Mouse (Mus musculus) forebrain, embryonic 13.5 days (tissue): ENCODE data around the gene Ak3. TPM values are rescaled to one million over a fixed set of nuclear protein-coding genes. Genes with fewer than 3 reads are reported as not detected.

ENCODE experiments used
- ATAC-seq: fragments of 200-750 bp; cut with Nextera tagmentation; 2 replicates; pipeline ENCODE4 v1.8.0; 2017
- H3K27ac ChIP-seq: fragments of 300-500 bp; sonication (generic); 2 replicates; pipeline ENCODE4 v1.5.1; 2015; ENCODE audit warnings: inconsistent platforms, mild to moderate bottlenecking, moderate library complexity
- H3K27me3 ChIP-seq: fragments of 300-500 bp; sonication (generic); 2 replicates; pipeline ENCODE4 v1.6.1; 2015; ENCODE audit warnings: mild to moderate bottlenecking, inconsistent platforms
- H3K36me3 ChIP-seq: fragments of 300-500 bp; sonication (generic); 2 replicates; pipeline ENCODE4 v1.6.1; 2015; ENCODE audit warnings: mild to moderate bottlenecking, inconsistent platforms; ENCODE audit not compliant: poor library complexity, severe bottlenecking
- H3K4me1 ChIP-seq: fragments of 300-500 bp; sonication (generic); 2 replicates; pipeline ENCODE4 v1.6.1; 2015; ENCODE audit warnings: inconsistent platforms
- H3K4me2 ChIP-seq: fragments of 300-500 bp; sonication (generic); 2 replicates; pipeline ENCODE4 v1.6.1; 2015; ENCODE audit warnings: inconsistent platforms, mild to moderate bottlenecking, moderate library complexity
- H3K4me3 ChIP-seq: fragments of 300-500 bp; sonication (generic); 2 replicates; pipeline ENCODE4 v1.5.1; 2015; ENCODE audit warnings: mild to moderate bottlenecking, inconsistent platforms
- H3K9ac ChIP-seq: fragments of 300-500 bp; sonication (generic); 2 replicates; pipeline ENCODE4 v1.6.1; 2015; ENCODE audit warnings: mild to moderate bottlenecking, inconsistent platforms
- H3K9me3 ChIP-seq: fragments of 300-500 bp; sonication (generic); replicated peaks from 2 replicates; pipeline ENCODE4 v1.6.1; 2016; ENCODE audit warnings: inconsistent platforms
- WGBS: fragments of 180-500 bp; shearing (Covaris S2); methylation state at CpG from one replicate; pipeline ENCODE4 v1.1.7; 2015; 5-methylcytosine and 5-hydroxymethylcytosine counted together
- polyA plus RNA-seq: library from polyadenylated mRNA; unstranded; fragments of >200 nt; fragmentation: Nextera tagmentation; extraction: Ambion mirVana; gene quantifications from 2 replicates; pipeline ENCODE4 v1.2.1, GENCODE M21; 2015

The Ak3 gene
- polyA plus RNA-seq, 1 experiment from 2014 or later = 59.5 TPM

DNA sequence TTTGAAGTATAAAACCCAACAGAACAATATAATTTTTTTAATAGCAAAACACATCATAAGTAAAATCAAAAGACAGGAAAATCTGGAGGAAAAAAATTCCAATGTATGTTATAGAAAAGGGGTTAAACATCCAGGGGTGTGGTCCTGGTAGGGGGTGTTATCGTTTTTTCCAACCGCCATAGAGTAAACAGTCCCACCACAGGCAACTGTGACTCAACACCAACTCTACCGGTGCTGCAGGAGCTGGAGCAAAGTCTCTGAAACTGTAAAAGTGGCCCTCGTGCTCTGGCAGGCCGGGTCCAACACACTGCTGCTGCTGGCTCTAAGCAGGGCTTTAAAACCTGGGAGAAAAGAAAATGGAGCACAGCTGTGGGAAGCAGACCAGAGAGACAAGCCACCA, 11.0 kb upstream of the Ak3 start:
- Histone ChIP-seq H3K9me3 (no peaks in the 10 kb centered on the region), H3K9ac (no peak overlapping the region), H3K4me1 (no peaks in the 10 kb centered on the region), H3K36me3 (no peaks in the 10 kb centered on the region), H3K27me3 (no peaks in the 10 kb centered on the region), H3K4me2 (no peak overlapping the region), H3K27ac (no peak overlapping the region), H3K4me3 (no peak overlapping the region)
- no peak for ATAC-seq
- WGBS = 96% methylated on average over 5 of the region's 5 CpGs

DNA sequence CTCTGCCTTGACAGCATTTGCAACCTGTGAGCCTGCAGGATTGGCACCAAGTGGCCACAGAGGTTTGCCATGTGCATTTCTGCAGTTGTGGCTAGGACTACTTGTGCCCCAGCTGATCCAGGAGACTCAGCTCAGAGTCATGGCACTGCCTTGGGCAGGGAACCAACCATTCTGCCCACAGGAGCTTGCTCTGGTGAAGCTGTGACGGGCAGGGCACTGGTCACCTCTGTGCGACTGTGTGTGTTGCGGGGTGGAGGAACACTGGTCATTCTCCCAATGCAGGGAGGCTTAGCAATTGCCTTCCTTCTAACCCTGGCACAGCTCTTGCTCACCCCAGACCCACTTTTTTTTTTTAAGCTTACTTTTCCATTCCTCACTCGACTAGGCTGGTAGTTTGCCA, 7.7 kb upstream of the Ak3 start:
- H3K9me3 ChIP-seq = no peaks in the 10 kb centered on the region
- H3K27ac ChIP-seq = no peak overlapping the region
- H3K4me2 ChIP-seq = no peak overlapping the region
- H3K4me3 ChIP-seq = no peak overlapping the region
- no peaks in the 10 kb centered on the region for H3K36me3 ChIP-seq
- no peak overlapping the region for H3K9ac ChIP-seq
- ATAC-seq = no peak
- WGBS = 79% methylated on average over 4 of the region's 4 CpGs
- no peaks in the 10 kb centered on the region for H3K4me1 ChIP-seq
- no peaks in the 10 kb centered on the region for H3K27me3 ChIP-seq

DNA sequence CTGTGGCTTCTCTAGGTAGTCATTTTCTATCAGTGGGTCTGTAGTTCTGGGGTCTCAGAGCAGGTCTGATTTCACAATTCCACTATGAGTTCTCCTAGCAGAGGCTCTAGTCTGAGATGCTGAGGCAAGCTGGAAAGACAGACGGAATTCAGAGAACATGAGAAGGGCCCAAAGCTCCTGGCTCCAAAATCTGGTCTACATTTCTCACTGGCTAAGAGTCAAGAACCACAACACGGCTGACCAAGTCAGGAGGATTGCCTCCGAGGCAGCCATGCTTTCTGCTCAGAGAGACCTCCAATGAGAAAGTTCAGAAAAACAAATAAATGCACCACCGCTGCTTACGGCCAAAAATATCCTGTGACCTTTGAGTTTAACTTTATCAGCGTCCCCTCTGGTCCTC, 6.8 kb upstream of the Ak3 start:
- 82% methylated on average over 6 of the region's 6 CpGs for WGBS

DNA sequence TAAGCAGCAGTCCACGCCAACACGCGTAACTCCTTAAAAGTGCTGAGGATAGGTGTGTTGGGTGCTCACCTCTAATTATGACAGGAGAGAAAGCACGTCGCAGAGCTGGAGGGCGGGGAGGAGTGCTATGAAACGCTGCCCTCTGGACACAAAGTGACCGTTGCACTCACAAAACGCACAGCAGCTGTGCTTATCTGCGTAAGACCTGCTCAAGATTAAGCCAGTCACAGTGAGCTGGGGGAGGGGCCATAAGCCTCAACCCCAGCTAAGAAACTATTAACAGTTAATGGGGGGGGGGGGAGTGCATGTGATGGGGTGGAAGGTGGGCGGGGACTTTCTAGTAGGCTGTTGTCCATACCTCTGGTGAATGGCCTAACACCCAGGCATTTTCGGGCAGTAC, 5.0 kb upstream of the Ak3 start:
- Histone ChIP-seq H3K4me1 (no peaks in the 10 kb centered on the region), H3K9me3 (no peaks in the 10 kb centered on the region), H3K27ac (no peak overlapping the region), H3K27me3 (peaks cover 8% of the 10 kb centered on the region; the same call in 1 of the 2 replicates), H3K4me2 (no peak overlapping the region), H3K4me3 (no peak overlapping the region), H3K36me3 (no peaks in the 10 kb centered on the region), H3K9ac (no peak overlapping the region)
- WGBS = 91% methylated on average over 12 of the region's 12 CpGs
- no peak for ATAC-seq

More for the DNA sequence above, 6.8 kb upstream of the Ak3 start:
- Histone ChIP-seq H3K27ac (no peak overlapping the region), H3K4me2 (no peak overlapping the region), H3K4me1 (no peaks in the 10 kb centered on the region), H3K27me3 (no peaks in the 10 kb centered on the region), H3K9ac (no peak overlapping the region), H3K4me3 (no peak overlapping the region), H3K9me3 (no peaks in the 10 kb centered on the region), H3K36me3 (no peaks in the 10 kb centered on the region)
- no peak for ATAC-seq

DNA sequence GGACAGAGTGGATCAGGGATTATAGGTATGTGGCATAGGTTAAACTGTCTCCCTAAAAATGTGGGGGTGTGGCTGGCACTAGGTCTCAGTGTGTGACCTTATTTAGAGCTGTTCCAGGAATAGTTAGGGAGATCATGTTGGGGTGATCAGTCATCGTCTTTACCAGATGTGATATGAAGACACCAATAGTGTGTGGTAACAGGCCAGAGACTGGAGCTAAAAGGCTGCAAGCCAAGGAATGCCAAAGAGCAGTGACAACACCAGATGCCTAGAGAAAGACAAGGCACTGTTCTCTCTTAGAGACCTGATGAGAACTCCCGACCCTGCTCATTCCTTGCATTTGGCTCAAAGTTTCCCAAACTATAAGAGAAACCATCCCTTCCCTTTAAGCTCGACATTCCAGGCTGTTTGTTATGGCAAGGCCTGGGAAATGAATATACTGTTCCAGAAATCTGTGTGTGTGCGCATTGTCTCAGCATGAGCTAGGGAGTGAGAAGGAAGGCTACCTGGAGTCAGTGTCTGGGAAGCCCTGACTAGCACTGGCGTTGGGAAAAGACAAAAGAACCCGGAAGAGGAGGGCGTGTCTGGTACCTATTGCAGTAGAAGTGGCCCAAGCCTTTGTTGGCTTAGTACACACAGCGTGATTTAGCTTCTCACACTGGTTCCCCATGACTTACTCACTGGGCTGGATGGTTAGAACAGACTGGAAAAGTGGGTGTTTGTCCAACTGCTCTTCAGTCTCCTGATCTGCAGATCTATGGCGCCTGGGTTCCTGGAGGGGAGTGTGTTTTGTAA, 2.6 kb upstream of the Ak3 start:
- Histone ChIP-seq H3K27me3 (peaks cover 8% of the 10 kb centered on the region; the same call in 1 of the 2 replicates), H3K4me1 (peaks cover 12% of the 10 kb centered on the region), H3K4me2 (no peak overlapping the region), H3K36me3 (no peaks in the 10 kb centered on the region), H3K9me3 (no peaks in the 10 kb centered on the region), H3K9ac (no peak overlapping the region), H3K27ac (no peak overlapping the region), H3K4me3 (no peak overlapping the region)
- 79% methylated on average over 9 of the region's 9 CpGs for WGBS
- ATAC-seq = no peak

DNA sequence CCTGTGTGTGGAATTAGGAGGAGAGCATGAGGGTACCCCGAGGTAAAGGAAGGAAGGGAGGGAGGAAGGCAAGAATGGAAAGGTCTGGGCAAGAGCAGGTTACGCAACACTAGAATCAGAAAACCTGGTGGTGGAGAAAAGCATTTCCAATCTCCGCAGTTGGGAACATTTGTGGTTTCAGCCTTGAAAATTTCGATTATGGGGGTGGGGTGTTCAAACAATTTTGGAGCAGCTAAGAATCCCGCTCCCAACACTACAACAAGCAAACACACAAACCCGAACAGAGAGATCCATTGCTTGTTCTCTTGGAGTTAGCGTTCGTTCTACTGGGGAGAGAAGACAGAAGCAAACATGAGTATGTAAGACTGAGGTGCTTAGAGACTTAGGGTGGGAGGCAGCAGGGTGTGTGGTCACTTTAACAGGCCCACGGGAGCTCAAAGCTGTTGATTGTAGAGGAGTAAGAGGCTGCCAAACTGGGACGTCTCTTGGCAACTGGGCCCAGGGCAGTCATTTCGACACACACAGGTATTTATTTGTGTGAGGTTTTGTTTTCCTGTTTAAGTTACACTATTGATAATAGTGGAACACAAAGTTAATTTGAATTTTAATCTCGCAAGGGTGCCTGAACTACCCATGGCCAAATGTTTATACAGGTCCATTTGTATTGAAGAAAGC, 1.8 kb upstream of the Ak3 start:
- H3K36me3 ChIP-seq = no peaks in the 10 kb centered on the region
- H3K27me3 ChIP-seq = peaks cover 8% of the 10 kb centered on the region; the same call in 1 of the 2 replicates

DNA sequence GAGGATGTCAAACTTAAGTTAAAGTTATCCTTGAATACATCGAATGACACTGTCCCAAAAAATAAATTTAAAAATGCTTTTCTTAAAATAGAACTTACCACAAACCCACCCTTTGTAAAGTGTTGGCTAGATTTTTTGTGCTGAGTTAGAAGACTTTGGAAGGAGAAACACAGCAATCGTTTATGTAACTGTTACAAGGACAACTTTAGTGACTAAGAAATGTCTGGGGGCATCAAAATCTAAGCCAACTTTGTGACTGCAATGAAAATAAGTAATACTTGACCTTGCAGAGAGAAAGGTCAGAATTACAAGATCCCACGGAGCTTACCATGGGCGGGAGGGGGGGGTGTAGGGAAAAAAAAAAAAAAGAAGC, 814 bp downstream of the Ak3 start:
- peak overlapping the region; percentile 74 for H3K4me2 ChIP-seq
- ATAC-seq = no peak
- H3K4me3 ChIP-seq = peak overlapping the region; percentile 62
- H3K9ac ChIP-seq = peak overlapping the region; percentile 84
- H3K4me1 ChIP-seq = peaks cover 25% of the 10 kb centered on the region
- WGBS = 31% methylated on average over 4 of the region's 4 CpGs
- no peaks in the 10 kb centered on the region for H3K36me3 ChIP-seq
- no peaks in the 10 kb centered on the region for H3K9me3 ChIP-seq
- H3K27ac ChIP-seq = 0 out of 2 replicates have a peak overlapping the region, but pooled peaks have one; percentile 52
- H3K27me3 ChIP-seq = peaks cover 8% of the 10 kb centered on the region; the same call in 1 of the 2 replicates

More for the DNA sequence above, 1.8 kb upstream of the Ak3 start:
- H3K4me3 ChIP-seq = no peak overlapping the region
- 77% methylated on average over 12 of the region's 12 CpGs for WGBS
- H3K4me2 ChIP-seq = no peak overlapping the region
- H3K27ac ChIP-seq = no peak overlapping the region
- no peaks in the 10 kb centered on the region for H3K9me3 ChIP-seq
- peaks cover 19% of the 10 kb centered on the region for H3K4me1 ChIP-seq
- H3K9ac ChIP-seq = no peak overlapping the region
- ATAC-seq = no peak

DNA sequence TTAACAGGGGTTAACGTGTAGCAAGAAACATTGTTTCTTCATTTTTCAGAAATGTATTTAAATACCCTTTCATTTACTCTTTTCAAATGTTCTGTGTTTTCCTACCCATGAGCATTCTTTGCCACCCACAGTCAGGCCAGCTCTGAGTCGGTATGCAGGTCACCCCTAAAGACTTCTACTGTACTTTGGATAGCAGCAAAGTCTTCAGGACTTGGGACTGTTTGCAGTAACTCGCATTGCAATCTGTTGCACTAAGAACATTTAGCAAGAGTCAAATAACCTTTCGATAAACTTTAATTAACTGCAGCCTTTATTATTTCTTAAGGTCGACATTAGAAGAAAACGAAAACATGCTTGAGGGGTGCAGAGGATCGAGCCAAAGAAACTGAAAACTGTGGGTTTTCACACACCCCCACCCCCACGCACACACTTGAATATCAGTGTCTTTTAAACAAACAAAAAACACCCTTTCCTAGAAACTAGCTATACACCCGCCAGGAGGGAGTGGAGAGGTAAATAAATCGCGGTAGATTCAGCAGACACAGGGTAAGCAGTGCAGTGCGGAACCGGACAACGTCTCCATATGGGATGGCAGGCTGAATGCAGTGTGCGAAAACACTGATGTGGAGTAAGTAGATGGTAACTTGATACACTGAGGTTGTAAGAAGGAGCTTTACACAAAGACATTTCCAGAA, 1.7 kb downstream of the Ak3 start:
- ATAC-seq = no peak
- no peaks in the 10 kb centered on the region for H3K36me3 ChIP-seq
- H3K9me3 ChIP-seq = no peaks in the 10 kb centered on the region
- H3K4me2 ChIP-seq = peak overlapping the region; percentile 74
- peak overlapping the region; percentile 62 for H3K4me3 ChIP-seq
- H3K9ac ChIP-seq = peak overlapping the region; percentile 37; the same call in 1 of the 2 replicates
- 39% methylated on average over 15 of the region's 15 CpGs for WGBS
- peaks cover 8% of the 10 kb centered on the region; the same call in 1 of the 2 replicates for H3K27me3 ChIP-seq
- peaks cover 25% of the 10 kb centered on the region for H3K4me1 ChIP-seq
- no peak overlapping the region for H3K27ac ChIP-seq

DNA sequence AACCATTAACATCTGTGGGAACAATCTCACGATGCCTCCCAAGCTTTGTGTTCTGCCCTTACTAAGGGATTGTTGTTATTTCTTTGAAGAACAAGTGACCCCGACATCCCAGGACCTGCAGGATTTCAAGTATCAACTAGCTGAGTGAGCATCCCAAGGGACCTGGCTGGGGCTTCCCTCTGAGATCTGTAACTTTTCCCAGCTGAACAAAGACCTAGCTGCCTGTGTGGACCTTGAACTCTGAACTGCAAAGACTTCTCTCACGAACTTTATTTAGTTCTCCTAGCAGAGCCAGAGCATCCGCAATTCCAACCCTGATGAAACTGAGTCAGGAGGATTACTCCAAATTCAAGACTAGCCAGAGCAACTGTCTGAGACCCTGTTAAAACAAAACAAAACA, 2.4 kb downstream of the Ak3 start:
- Histone ChIP-seq H3K9ac (no peak overlapping the region), H3K4me3 (no peak overlapping the region), H3K27me3 (peaks cover 8% of the 10 kb centered on the region; the same call in 1 of the 2 replicates), H3K4me2 (peak overlapping the region; percentile 74), H3K36me3 (no peaks in the 10 kb centered on the region), H3K4me1 (peaks cover 25% of the 10 kb centered on the region), H3K27ac (no peak overlapping the region), H3K9me3 (no peaks in the 10 kb centered on the region)
- ATAC-seq = no peak
- WGBS = 51% methylated on average over 4 of the region's 4 CpGs

DNA sequence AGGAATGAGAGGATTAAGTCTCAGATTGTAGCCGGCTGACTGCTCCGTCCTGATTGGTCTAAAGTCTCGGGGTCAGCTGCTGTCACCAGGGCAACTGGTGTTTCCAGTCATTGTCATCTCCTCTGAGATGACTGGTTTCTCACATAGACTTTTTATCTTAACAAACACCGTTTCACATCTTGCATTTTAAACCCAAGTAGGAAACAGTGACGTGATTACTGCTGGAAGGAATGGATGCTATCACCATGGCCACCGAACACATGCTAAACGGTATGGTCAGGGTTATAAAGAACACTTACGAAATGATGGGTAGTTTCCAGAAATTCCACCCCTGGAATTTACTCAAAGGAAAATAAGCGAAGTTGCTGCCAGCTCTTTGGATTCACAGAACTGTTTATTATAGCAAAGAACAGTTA, 3.4 kb downstream of the Ak3 start:
- H3K27me3 ChIP-seq = peaks cover 8% of the 10 kb centered on the region; the same call in 1 of the 2 replicates
- H3K4me2 ChIP-seq = peak overlapping the region; percentile 27
- H3K4me3 ChIP-seq = no peak overlapping the region
- no peaks in the 10 kb centered on the region for H3K36me3 ChIP-seq
- ATAC-seq = no peak
- WGBS = 14% methylated on average over 9 of the region's 9 CpGs
- no peak overlapping the region for H3K27ac ChIP-seq
- peaks cover 25% of the 10 kb centered on the region for H3K4me1 ChIP-seq
- H3K9ac ChIP-seq = no peak overlapping the region
- H3K9me3 ChIP-seq = no peaks in the 10 kb centered on the region

DNA sequence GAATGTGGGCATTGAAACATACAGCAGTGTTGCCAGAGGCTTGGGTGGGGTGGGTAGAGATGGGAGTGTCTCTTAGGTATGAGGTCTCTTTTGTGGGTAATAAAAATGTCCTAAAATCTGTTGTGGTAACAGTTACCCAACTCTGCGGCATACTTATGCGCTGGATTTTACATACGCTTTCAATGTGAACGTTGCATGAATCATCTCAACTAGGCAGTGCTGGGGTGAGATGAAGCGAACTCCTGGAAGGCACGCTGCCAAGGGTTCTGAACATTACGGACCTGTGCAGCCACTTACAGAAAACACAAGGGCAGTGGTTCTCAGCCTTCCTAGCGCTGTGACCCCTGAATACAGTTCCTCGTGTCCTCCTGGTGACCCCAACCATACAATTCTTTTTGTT, 5.1 kb downstream of the Ak3 start:
- H3K27me3 ChIP-seq = no peaks in the 10 kb centered on the region
- H3K4me3 ChIP-seq = no peak overlapping the region
- no peak for ATAC-seq
- H3K4me2 ChIP-seq = no peak overlapping the region
- peaks cover 25% of the 10 kb centered on the region for H3K4me1 ChIP-seq
- H3K9me3 ChIP-seq = no peaks in the 10 kb centered on the region; the same call in 1 of the 2 replicates
- no peak overlapping the region for H3K9ac ChIP-seq
- 93% methylated on average over 9 of the region's 9 CpGs for WGBS
- no peak overlapping the region for H3K27ac ChIP-seq
- 0 out of 2 replicates have a peak, but pooled peaks cover 1% of the 10 kb centered on the region for H3K36me3 ChIP-seq

DNA sequence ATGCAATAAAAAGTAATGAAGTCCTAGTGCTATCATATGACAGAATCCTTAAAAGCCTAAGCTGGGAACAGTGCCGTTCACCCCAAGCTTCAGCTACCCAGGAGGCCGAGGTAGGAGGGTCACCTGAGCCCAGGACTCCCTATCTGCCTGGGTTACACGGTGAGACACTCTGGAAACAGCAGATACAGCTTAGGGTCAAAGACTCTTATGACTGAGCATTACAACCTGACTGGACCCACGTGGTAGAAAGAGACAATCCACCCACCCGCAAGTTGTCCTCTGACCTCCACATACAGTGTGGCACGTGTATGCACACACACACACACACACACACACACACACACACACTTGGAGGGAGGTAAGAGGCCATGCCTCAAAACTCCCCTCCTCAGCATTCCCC, 5.6 kb downstream of the Ak3 start:
- peaks cover 25% of the 10 kb centered on the region for H3K4me1 ChIP-seq

More for the DNA sequence above, 5.6 kb downstream of the Ak3 start:
- H3K36me3 ChIP-seq = peaks cover 6% of the 10 kb centered on the region
- no peak for ATAC-seq
- H3K4me3 ChIP-seq = no peak overlapping the region
- no peak overlapping the region for H3K27ac ChIP-seq
- H3K4me2 ChIP-seq = no peak overlapping the region
- H3K27me3 ChIP-seq = no peaks in the 10 kb centered on the region
- WGBS = 87% methylated on average over 6 of the region's 6 CpGs
- H3K9ac ChIP-seq = no peak overlapping the region
- no peaks in the 10 kb centered on the region; the same call in 1 of the 2 replicates for H3K9me3 ChIP-seq
